Mouse (Mus musculus) embryo, embryonic 9.5 days (tissue): ENCODE results near the gene Zswim3.

Experiments
- DNase-seq: peaks from one replicate; pipeline ENCODE4 v3.0.0-alpha.2; 2017; ENCODE audit errors: extremely low spot score

The Zswim3 gene

GRCm38 (mm10) chr2:164806614-164807013 lies 1.7 kb downstream of the Zswim3 start:
- DNase-seq, result no peak

DNA sequence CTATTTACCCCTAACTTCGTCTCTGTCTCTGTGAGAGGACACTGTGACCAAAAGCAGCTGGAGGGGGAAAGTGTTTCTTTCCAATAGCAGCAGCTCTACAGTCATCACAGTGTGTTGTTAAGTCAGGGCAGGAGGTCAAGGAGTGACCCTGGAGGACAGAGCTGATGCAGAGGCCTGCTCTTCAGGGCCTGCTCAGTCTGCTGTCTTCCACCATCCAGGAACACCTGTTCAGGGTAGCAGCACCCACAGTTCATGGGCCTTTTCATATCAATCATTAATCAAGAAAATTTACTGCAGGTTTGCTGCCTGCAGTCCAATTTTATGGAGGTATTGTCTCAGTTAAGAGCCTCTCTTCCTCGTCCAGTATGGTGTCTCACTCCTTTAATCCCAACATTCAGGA lies 8.7 kb downstream of the Zswim3 start:
- DNase-seq, result no peak

GRCm38 (mm10) chr2:164815348-164815747 lies 10.4 kb downstream of the Zswim3 start:
- no peak for DNase-seq

GRCm38 (mm10) chr2:164815821-164816220 lies 10.9 kb downstream of the Zswim3 start:
- no peak for DNase-seq

DNA sequence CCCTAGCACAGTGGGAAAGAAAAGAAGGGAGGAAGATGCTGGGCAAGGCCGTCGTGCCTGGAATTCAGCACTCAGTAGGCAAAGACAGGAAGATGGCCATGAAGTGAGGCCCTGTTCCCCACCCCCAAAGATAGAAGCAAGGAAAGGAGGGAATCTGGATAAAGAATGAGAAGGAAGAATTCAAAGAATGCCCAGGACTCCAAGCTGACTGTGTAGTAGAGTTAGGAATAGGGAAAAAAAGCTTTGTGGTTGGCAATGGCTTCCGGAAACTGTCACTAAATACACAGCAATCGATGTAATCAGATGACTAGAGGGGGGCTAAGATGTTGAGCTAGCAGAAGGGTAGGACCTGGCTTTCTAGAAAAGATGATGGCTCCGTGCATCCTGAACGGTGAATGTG lies 12.3 kb downstream of the Zswim3 start:
- no peak for DNase-seq

DNA sequence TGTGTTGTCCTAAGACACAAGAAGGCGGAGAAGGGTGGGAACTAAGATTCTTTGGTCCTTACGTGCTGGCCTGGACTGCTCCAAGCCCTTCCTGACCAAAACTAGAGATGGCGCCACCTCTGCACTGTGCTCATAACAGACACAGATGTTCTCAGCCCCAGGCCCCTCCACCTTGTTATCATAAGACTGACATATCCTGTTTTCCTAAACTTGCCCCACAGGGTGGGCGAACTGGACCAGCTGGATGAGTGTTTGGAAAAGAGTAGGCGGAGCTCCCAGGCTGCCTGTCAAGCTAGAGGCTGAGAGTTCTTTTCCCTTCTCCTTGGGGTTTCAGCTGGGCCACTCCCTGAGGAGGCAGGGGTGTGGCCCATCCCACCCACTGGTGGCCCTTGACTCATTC lies 12.8 kb downstream of the Zswim3 start:
- peak; percentile 47 for DNase-seq

DNA sequence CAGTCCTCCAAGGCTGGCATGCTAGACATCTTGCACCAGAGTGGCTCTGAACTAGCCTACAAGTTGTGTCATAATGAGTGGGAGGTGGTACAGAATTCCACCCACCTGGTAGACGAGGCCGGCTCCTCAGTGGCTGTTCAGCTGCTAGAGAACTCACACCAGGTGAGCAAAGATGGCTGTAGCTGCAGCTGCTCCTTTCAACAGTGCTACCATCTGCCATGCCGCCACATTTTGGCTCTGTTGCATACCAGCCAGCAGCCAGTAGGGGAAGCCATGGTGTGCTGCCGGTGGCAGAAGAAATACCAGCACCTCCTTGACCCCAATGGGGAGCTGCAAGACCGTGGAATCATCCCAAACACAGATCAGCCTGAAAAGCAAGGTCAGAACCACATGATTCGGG lies 16.2 kb downstream of the Zswim3 start:
- no peak for DNase-seq

DNA sequence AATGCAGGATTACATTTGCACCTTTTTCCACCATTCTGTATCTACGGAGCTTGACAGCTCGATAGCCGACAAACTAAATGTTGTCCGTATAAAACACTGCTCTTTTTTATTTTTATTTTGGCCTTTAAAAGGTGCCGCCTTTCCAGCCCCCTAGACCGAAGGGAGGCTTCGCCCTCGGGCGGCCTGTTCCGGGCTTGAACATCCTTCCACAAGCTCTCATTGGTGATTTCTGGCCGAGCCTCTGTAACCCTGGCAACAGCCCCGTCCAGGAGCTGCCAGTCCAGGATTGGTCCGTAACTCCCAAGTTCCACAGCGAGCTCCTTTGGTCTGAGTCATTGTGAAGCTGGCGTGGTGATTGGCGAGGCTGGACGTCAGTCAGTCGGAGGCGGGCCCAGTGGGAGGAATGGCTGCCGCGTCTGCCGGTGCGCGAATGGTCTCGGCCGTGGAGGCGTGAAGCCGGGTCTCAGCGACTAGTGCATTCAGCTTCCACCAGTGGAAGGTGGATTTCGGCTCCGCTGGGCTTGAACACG lies 17.8 kb downstream of the Zswim3 start, which contains the start of gene Zswim1:
Gene Zswim1 (plus strand): TSS at position 51 of the 530 bp plus-strand sequence.
- DNase-seq, result peak; percentile 100

DNA sequence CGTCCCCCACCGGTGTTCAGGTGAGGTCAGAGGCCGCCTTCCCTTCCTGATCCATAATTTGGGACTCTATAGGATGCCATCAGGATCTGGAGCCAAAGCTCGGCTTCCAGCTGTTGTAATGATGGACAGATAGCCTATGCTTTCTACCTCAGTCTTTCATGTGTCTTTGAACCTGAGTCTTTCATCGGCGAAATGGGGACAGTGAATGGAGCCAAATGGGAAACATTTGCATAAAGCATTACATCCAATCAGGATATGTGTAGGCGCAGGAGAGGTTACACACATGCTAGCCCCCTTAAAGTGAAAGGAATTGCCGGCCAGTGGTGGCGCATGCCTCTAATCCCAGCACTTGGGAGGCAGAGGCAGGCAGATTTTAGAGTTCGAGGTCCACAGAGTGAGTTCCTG lies 18.3 kb downstream of the Zswim3 start:
- DNase-seq, result no peak

- no peak for DNase-seq
Observed at GRCm38 (mm10) chr2:164823969-164824368, 19.1 kb downstream of the Zswim3 start.

DNA sequence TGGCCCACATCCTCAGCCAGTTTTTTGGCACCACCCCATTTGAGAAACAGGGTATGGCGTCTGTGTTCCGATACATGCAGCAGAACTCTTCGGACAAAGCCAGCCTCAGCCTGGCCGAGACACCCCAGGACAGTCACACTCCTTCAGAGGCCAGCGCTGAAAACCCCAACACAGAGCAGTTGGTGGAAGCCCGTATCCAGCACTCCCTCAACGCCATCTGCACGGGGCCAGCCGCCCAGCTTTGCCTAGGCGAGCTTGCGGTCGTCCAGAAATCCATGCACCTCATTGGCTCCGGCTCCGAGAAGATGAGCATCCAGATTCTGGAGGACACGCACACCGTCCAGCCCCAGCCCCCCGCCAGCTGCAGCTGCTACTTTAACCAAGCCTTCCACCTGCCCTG lies 20.6 kb downstream of the Zswim3 start:
- DNase-seq, result no peak

GRCm38 (mm10) chr2:164827146-164827850 lies 22.4 kb downstream of the Zswim3 start:
- no peak for DNase-seq

DNA sequence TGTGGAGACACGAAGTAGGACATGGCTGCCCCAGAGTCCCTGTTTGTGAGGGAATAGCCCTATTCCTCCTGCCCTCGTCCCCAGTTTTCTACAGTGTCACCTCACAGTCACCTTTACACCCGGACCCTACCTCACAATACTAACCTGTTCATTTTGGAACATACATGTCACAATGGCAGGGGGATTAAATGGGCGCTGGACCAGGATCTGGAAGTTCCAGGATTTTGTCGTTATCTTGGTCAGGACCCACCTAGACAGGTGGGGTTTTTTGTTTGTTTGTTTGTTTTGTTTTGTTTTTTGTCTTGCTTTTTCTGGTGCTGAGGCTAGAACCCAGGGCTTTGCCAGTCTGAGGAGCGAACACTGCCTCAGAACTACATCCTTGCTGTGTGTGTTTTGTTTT lies 23.5 kb downstream of the Zswim3 start, which contains the start of gene Spata25:
Gene Spata25 (minus strand): TSS at position 101 of the 400 bp plus-strand sequence.
- no peak for DNase-seq

- DNase-seq, result no peak
Observed at GRCm38 (mm10) chr2:164829090-164829489, 24.2 kb downstream of the Zswim3 start.

DNA sequence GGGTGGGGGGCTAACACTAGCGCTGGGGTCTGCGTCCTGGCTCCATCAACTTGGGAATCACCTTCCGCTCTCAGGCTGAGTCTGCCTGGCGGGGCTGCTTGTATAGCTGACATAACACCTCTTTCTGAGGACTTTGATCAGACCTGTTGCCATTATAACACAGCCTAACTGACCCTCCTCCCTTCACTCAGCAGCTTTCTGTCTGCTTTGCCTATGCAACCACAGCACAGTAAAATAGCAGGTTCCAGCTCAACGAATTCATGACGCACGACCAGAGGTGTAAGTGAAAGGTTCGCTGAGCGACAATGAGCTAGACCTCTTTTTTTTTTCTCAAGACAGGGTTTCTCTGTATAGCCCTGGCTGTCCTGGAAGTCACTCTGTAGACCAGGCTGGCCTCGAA lies 26.1 kb downstream of the Zswim3 start:
- DNase-seq, result no peak

- DNase-seq, result no peak
Observed at GRCm38 (mm10) chr2:164832032-164832747, 27.3 kb downstream of the Zswim3 start.

GRCm38 (mm10) chr2:164832748-164833301 lies 27.9 kb downstream of the Zswim3 start, which contains the start of gene Ctsa:
Gene Ctsa, plus strand, starts transcription at chr2:164832873.
- DNase-seq, result peak; percentile 81

GRCm38 (mm10) chr2:164833314-164833959 lies 28.5 kb downstream of the Zswim3 start, which contains the start of gene Neurl2:
Gene Neurl2, minus strand, starts transcription at chr2:164833456.
- peak; percentile 91 for DNase-seq

DNA sequence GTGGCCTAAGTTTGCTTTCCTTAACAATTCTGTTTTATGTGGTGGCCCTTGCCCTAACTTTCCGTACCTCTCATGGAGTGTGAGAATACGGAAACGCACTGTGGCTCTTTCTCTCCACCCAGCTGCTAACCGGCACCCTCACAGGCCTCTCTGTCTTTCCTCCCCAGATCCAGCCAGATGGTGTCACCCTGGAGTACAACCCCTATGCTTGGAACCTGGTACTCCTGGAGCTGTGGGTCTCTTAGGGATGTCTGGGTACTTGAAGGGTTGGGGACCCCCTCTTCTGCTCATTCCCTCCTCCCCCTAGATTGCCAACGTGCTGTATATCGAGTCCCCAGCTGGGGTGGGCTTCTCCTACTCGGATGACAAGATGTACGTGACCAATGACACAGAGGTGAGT lies 29.6 kb downstream of the Zswim3 start:
- no peak for DNase-seq

DNA sequence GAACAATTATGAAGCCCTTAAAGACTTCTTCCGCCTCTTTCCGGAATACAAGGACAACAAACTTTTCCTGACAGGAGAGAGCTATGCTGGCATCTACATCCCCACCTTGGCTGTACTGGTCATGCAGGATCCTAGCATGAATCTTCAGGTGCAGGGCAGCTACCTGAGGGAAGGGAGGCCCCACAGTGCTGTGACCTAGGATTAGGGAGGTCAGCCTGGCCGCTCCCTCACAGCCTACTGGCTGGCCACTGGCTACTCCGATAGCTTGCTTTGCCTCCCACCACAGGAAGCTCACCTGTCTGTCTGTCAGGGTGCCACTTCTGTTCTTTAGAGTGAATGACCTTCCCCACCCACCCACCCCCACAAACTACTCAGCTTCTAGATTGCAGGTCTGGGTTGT lies 30.3 kb downstream of the Zswim3 start:
- no peak for DNase-seq

DNA sequence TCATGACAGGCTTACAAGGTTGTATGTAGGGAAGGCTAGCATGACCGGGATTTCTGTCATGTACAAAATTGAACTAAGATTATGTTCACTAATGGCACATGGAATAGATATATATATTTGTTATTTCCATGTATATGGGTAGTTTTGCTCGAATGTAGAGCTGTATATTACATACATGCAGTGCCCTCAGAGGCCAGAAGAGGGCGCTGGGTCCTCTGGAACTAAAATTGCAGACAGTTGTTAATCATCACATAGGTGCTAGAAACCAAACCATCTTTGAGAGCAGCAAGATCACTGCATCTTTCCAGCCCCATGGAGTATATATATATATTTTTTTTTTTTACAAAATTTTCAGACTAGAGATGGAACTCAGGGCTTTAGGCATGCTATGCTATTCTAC lies 40.9 kb downstream of the Zswim3 start:
- DNase-seq, result no peak

DNA sequence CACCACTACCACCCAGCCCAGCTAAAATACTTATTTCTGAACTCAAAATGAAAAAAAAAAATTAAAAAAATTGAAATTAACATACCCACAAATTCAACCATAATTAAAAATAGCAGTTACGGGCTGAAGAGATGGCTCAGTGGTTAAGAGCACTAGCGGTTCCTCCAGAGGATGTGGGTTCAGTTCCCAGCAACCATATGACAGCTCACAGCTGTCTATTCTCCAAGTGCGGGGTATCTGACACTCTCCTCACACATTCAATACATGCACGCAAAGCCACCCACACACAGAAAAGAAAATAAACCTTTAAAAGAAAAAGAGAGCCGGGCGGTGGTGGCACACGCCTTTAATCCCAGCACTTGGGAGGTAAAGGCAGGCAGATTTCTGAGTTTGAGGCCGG lies 45.2 kb downstream of the Zswim3 start:
- DNase-seq, result no peak
